Mouse (Mus musculus): ENCODE measurements around the gene Dglucy. TPM values are rescaled to one million over a fixed set of nuclear protein-coding genes. Genes with fewer than 3 reads are reported as not detected.
A peak's percentile ranks its signal among the peaks of the same experiment; 100 is the strongest.
"Not testable (repeated sequence)": the region's sequence is repeated elsewhere in the genome, so short reads cannot be mapped to it uniquely, and the experiment has no call there.

Dglucy gene
- total RNA-seq, 2 experiments from 2014 or later = 6.2 to 8.6 TPM

GRCm38 (mm10) chr12:100778276-100778933, 452 bp upstream of the Dglucy start:
- DNase-seq (ENCODE audit: low spot score in 2 of 2) = no peak

DNA sequence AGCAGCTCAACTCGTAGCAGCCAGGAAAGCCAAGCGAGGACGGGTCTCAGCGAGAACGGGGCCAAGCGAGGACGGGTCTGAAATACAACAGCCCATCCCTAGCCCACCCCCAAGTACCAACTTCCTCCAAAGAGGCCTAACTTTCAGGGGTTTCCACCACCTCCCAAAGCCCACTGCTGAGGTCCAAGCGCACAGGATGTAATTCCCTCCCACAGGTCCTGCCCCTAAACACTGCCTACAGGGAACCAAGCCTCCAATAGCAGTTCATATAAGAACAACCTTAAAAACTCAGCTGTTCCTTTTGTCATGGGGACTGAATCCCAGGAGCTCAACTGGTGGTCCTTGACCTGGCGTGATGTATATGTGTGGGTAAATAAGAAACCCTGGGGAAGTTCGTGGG, 1.6 kb downstream of the Dglucy start:
- no peak for DNase-seq (ENCODE audit: low spot score in 2 of 2)

- DNase-seq (ENCODE audit: low spot score in 2 of 2) = peak in 1 of 2 experiments; percentile 36
Measured at GRCm38 (mm10) chr12:100781428-100782120, 2.7 kb downstream of the Dglucy start.

DNA sequence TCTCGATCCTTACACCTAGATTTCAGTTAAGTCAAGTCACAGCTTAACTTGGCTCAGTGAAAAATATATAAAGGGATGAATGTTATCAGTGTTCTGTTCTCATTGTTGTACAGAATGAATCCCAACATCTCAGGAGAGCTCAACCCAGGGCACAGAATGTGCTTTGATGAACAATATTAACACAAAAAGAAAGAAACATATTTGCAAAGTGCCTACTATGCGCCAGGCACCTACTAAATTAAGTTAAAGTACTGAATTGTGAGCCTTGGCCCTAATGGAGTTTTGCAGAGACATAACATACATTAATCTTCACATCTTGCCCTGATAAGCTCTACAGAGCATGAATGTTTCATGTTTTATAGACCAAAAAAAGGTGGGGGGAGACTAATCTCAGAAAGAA, 5.3 kb downstream of the Dglucy start:
- no peak for DNase-seq (ENCODE audit: low spot score in 2 of 2)

GRCm38 (mm10) chr12:100785344-100785743, 6.5 kb downstream of the Dglucy start:
- DNase-seq (ENCODE audit: low spot score in 2 of 2) = no peak

DNA sequence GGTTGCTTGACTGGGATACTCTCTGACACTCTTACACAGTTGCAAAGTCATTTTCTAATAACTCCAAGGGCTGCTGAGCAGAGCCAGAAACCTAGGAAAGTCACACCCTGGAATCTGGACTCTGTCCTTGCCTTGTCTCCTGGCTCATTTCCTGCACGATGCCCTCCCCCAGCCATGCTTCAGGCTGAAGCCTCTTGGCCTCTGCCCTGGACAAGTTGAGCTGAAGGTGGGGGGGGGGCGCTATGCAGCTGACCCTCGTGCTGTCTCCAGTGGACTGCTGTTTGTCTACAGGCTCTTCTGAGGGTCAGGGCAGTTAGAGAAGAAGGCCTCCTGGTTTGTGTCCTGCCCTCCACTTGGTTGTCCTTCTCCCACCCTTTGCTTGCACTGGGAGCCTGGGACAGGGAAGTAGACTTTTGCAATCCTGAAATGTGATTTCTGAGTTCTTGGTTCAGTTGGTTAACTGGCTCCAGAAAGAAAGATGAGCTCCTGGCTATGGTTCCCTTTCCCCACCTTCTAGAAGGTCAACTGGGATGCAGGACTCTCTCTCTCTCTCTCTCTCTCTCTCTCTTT, 11.2 kb downstream of the Dglucy start:
- no peak for DNase-seq (ENCODE audit: low spot score in 2 of 2)

DNA sequence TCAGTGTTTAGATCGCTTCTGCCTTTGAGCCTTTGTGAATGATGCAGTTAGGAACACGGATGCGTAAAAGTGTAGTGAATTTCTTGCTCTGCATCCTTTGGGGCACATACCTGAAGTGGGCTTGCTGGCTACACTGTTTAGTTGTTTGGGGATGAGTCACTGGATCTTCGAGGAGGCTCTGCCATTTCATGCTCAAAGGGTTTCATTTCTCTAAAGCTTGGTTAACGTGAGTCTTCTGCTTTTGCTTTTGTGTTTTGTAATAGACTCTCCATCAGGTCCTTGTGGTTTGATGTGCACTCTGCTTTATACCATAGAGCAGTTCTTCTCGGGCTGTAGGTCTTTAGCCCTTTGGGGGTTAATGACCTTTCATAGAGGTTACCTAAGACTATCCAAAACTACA, 12.6 kb downstream of the Dglucy start:
- no peak for DNase-seq (ENCODE audit: low spot score in 2 of 2)

- no peak for DNase-seq (ENCODE audit: low spot score in 2 of 2)
Measured at GRCm38 (mm10) chr12:100794450-100795230, 15.8 kb downstream of the Dglucy start.

GRCm38 (mm10) chr12:100795390-100796036, 16.7 kb downstream of the Dglucy start:
- DNase-seq (ENCODE audit: low spot score in 2 of 2) = no peak

GRCm38 (mm10) chr12:100803391-100803790, 24.5 kb downstream of the Dglucy start:
- not testable (repeated sequence) for DNase-seq (ENCODE audit: low spot score in 2 of 2)

DNA sequence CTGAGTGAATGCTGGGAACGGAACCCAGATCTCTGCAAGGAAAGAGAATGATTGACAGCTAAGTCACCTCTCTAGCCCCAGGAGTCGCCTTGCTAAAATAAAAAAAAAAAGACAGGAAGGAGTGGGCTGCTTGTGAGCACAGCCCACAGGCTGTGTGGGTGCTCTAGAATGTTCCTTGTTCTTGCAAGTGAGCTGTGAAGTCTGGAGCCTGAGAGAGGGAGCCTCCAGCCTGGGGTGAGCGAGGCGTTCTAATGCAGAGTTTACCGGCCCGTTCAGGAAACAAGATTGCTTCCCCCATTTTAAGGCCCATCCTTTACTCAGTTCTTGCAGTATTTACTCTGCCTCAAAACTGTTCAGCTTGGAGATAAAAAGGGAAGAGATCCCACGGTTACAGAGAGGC, 28.4 kb downstream of the Dglucy start:
- DNase-seq (ENCODE audit: low spot score in 2 of 2) = no peak

- peak; percentile 35 to 52 for DNase-seq (ENCODE audit: low spot score in 2 of 2)
Measured at GRCm38 (mm10) chr12:100808609-100809280, 29.9 kb downstream of the Dglucy start.

DNA sequence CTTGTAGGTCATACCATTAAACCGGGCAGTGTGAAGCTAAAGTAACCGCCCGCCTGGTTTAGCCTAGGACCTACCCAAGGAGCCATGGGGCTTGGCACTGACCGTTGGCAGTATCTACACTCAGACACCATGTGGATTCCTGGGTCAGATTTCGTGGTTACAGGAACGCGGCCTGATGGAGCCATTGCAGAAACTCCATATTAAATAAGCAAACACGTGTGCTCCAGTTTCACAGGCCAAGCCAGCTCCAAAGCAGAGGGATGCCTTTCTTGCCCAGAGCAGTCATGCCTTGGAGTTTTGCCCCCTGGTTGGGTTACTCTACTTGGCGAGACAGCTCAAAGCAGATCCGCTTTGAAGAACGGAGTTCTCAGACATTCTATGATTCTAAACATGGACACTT, 31.7 kb downstream of the Dglucy start:
- DNase-seq (ENCODE audit: low spot score in 2 of 2) = no peak

DNA sequence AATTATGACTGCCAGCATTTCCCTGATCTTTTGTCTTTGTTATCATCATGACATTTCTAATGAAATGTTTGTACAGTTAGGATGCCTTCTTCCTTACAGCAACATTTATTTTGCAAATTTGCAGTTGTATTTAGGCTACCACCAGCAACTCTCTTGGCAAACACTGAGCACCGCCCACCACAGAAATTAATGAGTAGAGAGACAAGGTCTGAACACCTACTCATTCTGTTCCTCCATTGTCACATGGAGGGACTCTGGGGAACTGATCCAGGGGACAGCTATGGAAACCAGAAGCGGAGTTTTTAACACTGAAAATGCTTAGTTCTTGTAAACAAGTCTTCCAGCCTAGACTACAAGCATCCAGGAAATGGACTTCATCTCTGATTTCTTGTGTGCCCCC, 35.0 kb downstream of the Dglucy start:
- peak; percentile 37 to 72 for DNase-seq (ENCODE audit: low spot score in 2 of 2)

- no peak for DNase-seq (ENCODE audit: low spot score in 2 of 2)
Measured at GRCm38 (mm10) chr12:100814671-100815070, 35.8 kb downstream of the Dglucy start.

- DNase-seq (ENCODE audit: low spot score in 2 of 2) = no peak
Measured at GRCm38 (mm10) chr12:100816906-100817305, 38.0 kb downstream of the Dglucy start.

DNA sequence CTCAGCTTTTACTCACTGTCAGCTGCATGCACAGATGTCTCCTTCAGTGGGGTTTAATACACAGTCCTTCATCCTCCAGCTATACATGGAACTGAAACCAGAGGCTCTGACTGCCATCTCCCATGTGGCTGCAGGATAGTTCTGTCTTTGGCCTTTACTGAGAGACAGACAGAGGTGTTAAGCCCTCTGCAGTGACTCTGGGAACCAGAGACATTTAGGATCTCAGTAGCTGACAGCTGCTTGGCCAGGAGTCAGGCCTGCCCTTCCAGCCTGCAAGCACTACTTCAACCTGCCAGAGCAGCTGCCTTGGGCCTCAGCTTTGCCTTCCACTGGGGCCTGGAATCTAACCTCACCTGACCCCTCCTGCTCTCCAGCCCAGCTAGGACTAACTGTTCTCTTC, 41.1 kb downstream of the Dglucy start:
- DNase-seq (ENCODE audit: low spot score in 2 of 2) = no peak

GRCm38 (mm10) chr12:100831021-100831420, 52.2 kb downstream of the Dglucy start:
- DNase-seq (ENCODE audit: low spot score in 2 of 2) = no peak

- no peak for DNase-seq (ENCODE audit: low spot score in 2 of 2)
Measured at GRCm38 (mm10) chr12:100831629-100832325, 52.9 kb downstream of the Dglucy start.

DNA sequence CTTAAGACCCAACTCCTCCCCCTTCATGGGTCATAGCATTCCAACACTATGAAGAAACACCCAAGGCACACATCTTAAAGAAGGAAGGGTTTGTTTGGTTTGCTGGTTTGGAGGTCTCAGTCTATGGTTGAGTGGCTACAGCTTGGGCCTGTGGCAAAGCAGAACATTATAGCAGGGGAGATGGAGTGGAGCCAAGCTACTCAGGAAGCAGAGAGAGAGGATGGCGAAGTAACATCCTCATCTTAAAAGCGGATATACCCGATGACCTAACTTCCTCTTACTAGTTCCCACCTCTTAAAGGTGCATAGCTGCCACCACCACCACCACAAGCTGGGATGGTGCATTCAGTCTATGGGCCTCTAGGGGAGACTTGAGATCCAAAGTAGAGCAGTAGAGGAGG, 58.4 kb downstream of the Dglucy start:
- DNase-seq (ENCODE audit: low spot score in 2 of 2) = no peak
